Mouse (Mus musculus) thymus, postnatal 4 days (tissue): ENCODE data around the gene Nedd8.

ENCODE experiments used
- DNase-seq: peaks from one replicate; pipeline ENCODE4 v3.0.0; 2021

Gene Nedd8

GRCm38 (mm10) chr14:55671833-55672740 is at the start of gene Nedd8, which contains the start of gene Gmpr2:
Gene Nedd8, minus strand, starts transcription at chr14:55672124.
Gene Gmpr2, plus strand, starts transcription at chr14:55671941.
- peak; percentile 79 for DNase-seq

GRCm38 (mm10) chr14:55721076-55721475 is 49.2 kb upstream of the Nedd8 start:
- DNase-seq = no peak

- no peak for DNase-seq
Observed at GRCm38 (mm10) chr14:55720666-55721065, 48.7 kb upstream of the Nedd8 start.

GRCm38 (mm10) chr14:55719737-55720136 is 47.8 kb upstream of the Nedd8 start:
- no peak for DNase-seq

- no peak for DNase-seq
Observed at GRCm38 (mm10) chr14:55716884-55717283, 45.0 kb upstream of the Nedd8 start.

- no peak for DNase-seq
Observed at GRCm38 (mm10) chr14:55716271-55716670, 44.3 kb upstream of the Nedd8 start.

GRCm38 (mm10) chr14:55714893-55715292 is 43.0 kb upstream of the Nedd8 start:
- no peak for DNase-seq

GRCm38 (mm10) chr14:55713729-55714122 is 41.8 kb upstream of the Nedd8 start, which contains the start of gene Tgm1:
Gene Tgm1, minus strand, starts transcription at chr14:55713926.
- no peak for DNase-seq

- no peak for DNase-seq
Observed at GRCm38 (mm10) chr14:55713007-55713728, 41.2 kb upstream of the Nedd8 start.

GRCm38 (mm10) chr14:55711786-55712185 is 39.9 kb upstream of the Nedd8 start:
- DNase-seq = no peak

- DNase-seq = no peak
Observed at GRCm38 (mm10) chr14:55709509-55709908, 37.6 kb upstream of the Nedd8 start.

- DNase-seq = no peak
Observed at GRCm38 (mm10) chr14:55707397-55707796, 35.5 kb upstream of the Nedd8 start.

- no peak for DNase-seq
Observed at GRCm38 (mm10) chr14:55706051-55706600, 34.2 kb upstream of the Nedd8 start.

GRCm38 (mm10) chr14:55702761-55703160 is 30.8 kb upstream of the Nedd8 start:
- DNase-seq = no peak

GRCm38 (mm10) chr14:55701131-55701530 is 29.2 kb upstream of the Nedd8 start:
- no peak for DNase-seq

GRCm38 (mm10) chr14:55697226-55697625 is 25.3 kb upstream of the Nedd8 start:
- no peak for DNase-seq

GRCm38 (mm10) chr14:55689433-55689832 is 17.5 kb upstream of the Nedd8 start:
- no peak for DNase-seq

- no peak for DNase-seq
Observed at GRCm38 (mm10) chr14:55682118-55682493, 10.2 kb upstream of the Nedd8 start.

- peak; percentile 95 for DNase-seq
Observed at GRCm38 (mm10) chr14:55681160-55682117, 9.5 kb upstream of the Nedd8 start, which contains the start of gene Tinf2. Gene Tinf2, minus strand, starts transcription at chr14:55681820.

- DNase-seq = no peak
Observed at GRCm38 (mm10) chr14:55677615-55678014, 5.7 kb upstream of the Nedd8 start.

- no peak for DNase-seq
Observed at GRCm38 (mm10) chr14:55672741-55673060, 777 bp upstream of the Nedd8 start.

GRCm38 (mm10) chr14:55671486-55671832 is 465 bp downstream of the Nedd8 start:
- no peak for DNase-seq

GRCm38 (mm10) chr14:55660636-55661035 is 11.3 kb downstream of the Nedd8 start:
- no peak for DNase-seq
